8 mouse cellular contexts compared by ENCODE assay signal in the genomic region with DNA sequence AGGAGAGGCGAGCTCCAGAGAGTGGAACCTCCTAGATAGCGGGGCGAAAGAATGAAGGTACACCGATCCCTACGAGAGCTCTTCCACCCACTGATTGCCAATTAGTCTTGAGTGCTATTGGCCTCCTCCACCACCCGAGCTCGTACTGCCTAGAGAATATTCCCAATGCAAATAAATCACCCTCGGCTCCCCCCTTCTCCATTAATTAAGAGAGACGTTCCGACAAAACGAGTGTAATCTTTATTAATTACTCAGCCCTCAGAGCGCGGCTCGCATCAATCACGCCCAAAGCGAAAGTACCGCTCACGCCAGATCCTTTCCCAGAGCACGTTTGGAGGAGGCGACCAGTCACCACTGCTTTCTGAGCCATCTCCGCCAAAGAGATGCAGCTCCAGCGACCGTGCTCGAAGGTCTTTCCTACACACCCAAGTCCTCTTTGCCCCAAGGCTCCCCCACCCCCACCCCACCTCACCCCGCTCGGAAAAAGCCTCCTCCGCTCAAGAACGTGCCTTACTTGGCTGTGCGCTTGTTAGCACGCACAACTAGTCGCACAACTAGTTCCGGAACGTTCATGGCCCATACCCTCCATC. TPM values are rescaled to one million over a fixed set of nuclear protein-coding genes. Genes with fewer than 3 reads are reported as not detected.
DNase-seq lines count a peak whose midpoint lies in the region; ATAC-seq and TF ChIP-seq lines count a peak whose summit lies in the region.

No protein-coding gene starts in this region.

- ATAC-seq in embryonic facial prominence, embryonic 12.5 days (ENCODE audit: insufficient number of reproducible peaks, insufficient read depth, low FRiP score, low TSS enrichment): 0 out of 2 replicates have a peak, but pooled peaks have one; percentile 17
- peak; percentile 65 for ATAC-seq in midbrain, embryonic 15.5 days (replicated peaks)

- TF ChIP-seq POLR2A in liver, adult 2 months (IDR thresholded peaks at IDR 0.05; ENCODE audit: extremely low read depth, insufficient read depth, low read length): no peak

- no peaks in the 10 kb centered on the region; the same call in 1 of the 2 replicates for H3K4me1 ChIP-seq in liver, adult 2 months (ENCODE audit: control insufficient read depth, insufficient read depth, low read length)
- peaks cover 7% of the 10 kb centered on the region for H3K4me1 ChIP-seq in embryonic facial prominence, embryonic 12.5 days
- H3K4me1 ChIP-seq in midbrain, embryonic 15.5 days: peaks cover 17% of the 10 kb centered on the region

- no peaks in the 10 kb centered on the region for H3K79me2 ChIP-seq in liver, adult 2 months (ENCODE audit: control insufficient read depth, insufficient read depth, low read length)

- H3K36me3 ChIP-seq in liver, adult 2 months (ENCODE audit: control insufficient read depth, insufficient read depth, low read length): no peaks in the 10 kb centered on the region
- H3K36me3 ChIP-seq in embryonic facial prominence, embryonic 12.5 days: no peaks in the 10 kb centered on the region
- no peaks in the 10 kb centered on the region for H3K36me3 ChIP-seq in midbrain, embryonic 15.5 days (replicated peaks)

- 2% methylated on average over 33 of the region's 33 CpGs for WGBS in liver, adult 2 months
- WGBS in embryonic facial prominence, embryonic 12.5 days: under 1% methylated on average over 32 of the region's 33 CpGs
- WGBS in midbrain, embryonic 15.5 days: under 1% methylated on average over 33 of the region's 33 CpGs

- no peak for TF ChIP-seq CTCF in liver, adult 2 months (IDR thresholded peaks at IDR 0.05; ENCODE audit: low read depth, low read length)

- no peaks in the 10 kb centered on the region for H3K9me3 ChIP-seq in embryonic facial prominence, embryonic 12.5 days
- H3K9me3 ChIP-seq in midbrain, embryonic 15.5 days: no peaks in the 10 kb centered on the region

- H3K27me3 ChIP-seq in liver, adult 2 months (ENCODE audit: control insufficient read depth, insufficient read depth, low read length): peaks cover 35% of the 10 kb centered on the region
- H3K27me3 ChIP-seq in embryonic facial prominence, embryonic 12.5 days: peaks cover 86% of the 10 kb centered on the region
- H3K27me3 ChIP-seq in midbrain, embryonic 15.5 days (replicated peaks): peaks cover 85% of the 10 kb centered on the region

- H3K9ac ChIP-seq in liver, adult 2 months (ENCODE audit: low read depth, low read length): no peak overlapping the region
- H3K9ac ChIP-seq in embryonic facial prominence, embryonic 12.5 days: peak overlapping the region; percentile 27; the same call in 1 of the 2 replicates
- no peak overlapping the region for H3K9ac ChIP-seq in midbrain, embryonic 15.5 days

- H3K4me3 ChIP-seq in liver, adult 2 months (ENCODE audit: insufficient read depth, low read depth, low read length): peak overlapping the region; percentile 42
- H3K4me3 ChIP-seq in embryonic facial prominence, embryonic 12.5 days: peak overlapping the region; percentile 35
- peak overlapping the region; percentile 30 for H3K4me3 ChIP-seq in midbrain, embryonic 15.5 days

- H3K4me2 ChIP-seq in embryonic facial prominence, embryonic 12.5 days (replicated peaks): peak overlapping the region; percentile 54
- H3K4me2 ChIP-seq in midbrain, embryonic 15.5 days: peak overlapping the region; percentile 51

- H3K27ac ChIP-seq in liver, adult 2 months (replicated peaks; ENCODE audit: insufficient read depth, low read depth, low read length): no peak overlapping the region
- H3K27ac ChIP-seq in embryonic facial prominence, embryonic 12.5 days: no peak overlapping the region
- no peak overlapping the region for H3K27ac ChIP-seq in midbrain, embryonic 15.5 days

- DNase-seq in liver, adult 2 months (ENCODE audit: extremely low read depth, low read depth, low spot score): peak; percentile 7
- no peak for DNase-seq in liver
- peak; percentile 33 for DNase-seq in induced T-regulatory cell, adult 2 months (ENCODE audit: low read depth)
- no peak for DNase-seq in testis, postnatal 14 days (ENCODE audit: low spot score)
- DNase-seq in layer of hippocampus, postnatal 14 days (ENCODE audit: low spot score in 2 of 2): no peak
- no peak for DNase-seq in gastrocnemius, postnatal 4 days (ENCODE audit: low spot score in 2 of 2)

RNA-seq across cellular contexts. Expression of a gene that starts 6.8 kb away (rescaled TPM):
- total RNA-seq in liver, adult 2 months (2014; rRNA removed): not detected in 2 replicates
- not detected in 2 replicates for polyA plus RNA-seq in liver, adult 2 months (2012; rRNA removed)
- 28.4 and 37.5 TPM in 2 replicates for polyA plus RNA-seq in embryonic facial prominence, embryonic 12.5 days (2016; fragmentation: Nextera tagmentation; extraction: Ambion mirVana)
- polyA plus RNA-seq in midbrain, embryonic 15.5 days (2015; fragmentation: Nextera tagmentation; extraction: Ambion mirVana): 11.4 and 14.4 TPM in 2 replicates
- total RNA-seq in layer of hippocampus, postnatal 14 days (2021): not detected
- under 1 TPM in 1 of 2 experiments, not detected in 1; 0.13 TPM for total RNA-seq in gastrocnemius, postnatal 4 days (2021)

Comparison
In these comparisons a context has a peak if more than half of its experiments do, and no peak if none do; other contexts are left out.
1. DNase-seq: peak in liver, adult 2 months (single experiment) and induced T-regulatory cell, adult 2 months (single experiment); none in liver (single experiment), testis, postnatal 14 days (single experiment), layer of hippocampus, postnatal 14 days (0 of 2) and gastrocnemius, postnatal 4 days (0 of 2).
2. Peak in every context shown above with its lines, with median percentiles within 50 percentile points of each other: H3K4me3 ChIP-seq.